Mouse (Mus musculus): Measurements from ENCODE around the gene Kcnj10.

Kcnj10 gene

DNA sequence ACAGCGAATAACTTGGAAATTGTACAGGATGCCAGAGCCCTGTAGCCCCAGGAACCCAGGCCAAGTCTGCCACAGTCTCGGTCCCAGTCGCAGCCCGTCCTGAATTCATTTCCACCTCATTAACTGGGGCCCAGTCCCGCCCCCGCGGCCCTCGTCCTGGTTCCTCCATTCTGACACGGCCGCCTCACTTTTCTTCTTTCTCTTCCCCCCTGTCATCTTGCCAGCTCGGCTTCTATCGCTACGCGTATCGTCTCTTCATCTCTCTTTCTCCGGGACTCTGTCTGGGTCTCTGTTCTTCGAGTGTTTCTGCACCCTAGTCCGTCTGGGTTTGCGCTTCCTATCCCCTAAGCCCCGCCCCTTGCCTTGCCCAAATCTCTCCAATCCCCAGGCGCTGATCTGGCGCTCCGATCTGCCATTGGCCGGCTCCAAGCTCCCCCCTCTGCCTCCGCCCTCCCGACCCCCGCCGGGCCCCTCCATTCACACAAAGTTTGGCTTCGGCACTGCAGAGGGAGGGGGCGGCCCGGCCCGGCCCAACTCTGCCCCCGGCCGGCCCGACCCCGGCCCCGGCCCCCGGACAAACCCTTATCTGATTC, at the start of gene Kcnj10:
Gene Kcnj10, plus strand, starts transcription at position 482 of the 593 bp plus-strand sequence.
- peak; percentile 8 for DNase-seq (ENCODE audit: low read depth)

GRCm38 (mm10) chr1:172292880-172293279, 48.1 kb upstream of the Kcnj10 start:
- no peak for DNase-seq (ENCODE audit: low read depth)

DNA sequence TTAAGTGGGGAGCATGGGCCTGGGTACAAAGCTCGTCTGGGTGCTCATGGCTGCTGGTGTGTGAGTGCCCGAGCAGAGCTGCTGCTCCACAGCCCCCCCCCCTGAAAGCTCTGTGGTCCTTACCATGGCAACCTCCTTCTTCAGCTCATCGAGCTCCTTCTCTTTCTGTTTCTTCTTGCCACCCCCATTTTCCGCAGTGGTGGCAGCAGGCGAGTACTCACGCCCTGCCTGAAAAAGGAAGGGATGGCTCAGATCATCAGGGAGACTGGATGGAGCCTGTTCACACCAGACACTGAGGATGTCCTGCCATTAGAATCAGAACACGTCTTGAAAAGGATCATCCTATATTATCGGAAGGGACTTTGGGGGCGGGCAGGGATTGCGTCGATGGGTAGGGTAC, 47.6 kb upstream of the Kcnj10 start:
- DNase-seq (ENCODE audit: low read depth): no peak

DNA sequence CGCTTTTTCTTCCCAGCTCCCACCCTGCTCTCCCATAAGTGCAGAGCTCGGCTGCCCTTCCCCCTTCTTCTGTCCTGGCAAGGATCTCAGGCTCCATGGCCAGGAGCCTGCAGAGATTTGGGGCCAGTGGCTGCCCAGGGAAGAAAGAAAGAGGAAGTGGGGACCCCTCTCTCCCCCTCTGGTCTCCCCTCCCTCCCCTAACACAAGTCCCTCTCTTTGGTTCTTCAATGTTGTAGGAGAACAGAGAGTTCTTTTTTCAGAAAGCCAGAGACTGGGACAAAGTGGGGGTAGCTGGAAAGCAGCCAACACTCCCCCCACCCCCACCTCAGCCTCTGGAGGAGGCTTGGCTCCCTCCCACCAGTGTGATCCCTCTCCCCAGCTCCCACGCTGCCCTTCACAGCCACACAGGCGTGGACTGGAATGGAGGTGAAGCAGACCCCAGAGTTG, 45.2 kb upstream of the Kcnj10 start:
- no peak for DNase-seq (ENCODE audit: low read depth)

DNA sequence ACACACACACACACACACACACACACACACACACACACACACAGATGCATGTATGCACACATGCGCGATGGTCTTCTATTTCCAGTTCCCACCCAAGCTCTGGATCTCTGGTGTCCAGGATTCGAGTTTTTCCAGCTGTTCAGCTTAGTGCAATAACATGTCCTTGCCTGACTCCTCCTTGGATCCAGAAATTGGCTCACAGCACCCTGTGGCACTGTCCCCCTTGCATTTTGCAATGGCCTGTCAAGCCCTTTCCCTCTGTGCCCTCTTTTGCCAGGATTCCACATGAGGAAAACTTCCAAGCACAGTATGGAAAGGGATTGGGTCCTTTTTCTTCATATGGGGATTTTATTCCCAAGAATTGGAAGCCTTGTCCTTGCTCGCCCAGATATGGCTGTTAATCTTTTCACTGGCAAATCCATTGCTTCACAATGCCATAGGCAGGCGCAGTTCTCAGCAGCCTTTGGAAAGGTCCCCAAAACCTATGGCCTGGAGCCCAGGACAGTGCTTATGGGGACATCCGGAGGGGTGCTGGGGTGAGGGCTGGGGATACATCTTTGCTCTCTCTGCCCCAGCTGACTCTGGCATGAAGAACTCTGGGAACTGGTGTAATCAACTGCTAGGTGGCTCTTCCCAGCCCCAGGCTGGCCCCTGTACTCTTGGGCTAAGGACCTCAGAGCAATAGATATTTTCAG, 44.0 kb upstream of the Kcnj10 start:
- DNase-seq (ENCODE audit: low read depth): no peak

GRCm38 (mm10) chr1:172297611-172298537, 43.1 kb upstream of the Kcnj10 start, which contains the start of gene Atp1a2:
Gene Atp1a2, minus strand, starts transcription at chr1:172298064.
- DNase-seq (ENCODE audit: low read depth): no peak

DNA sequence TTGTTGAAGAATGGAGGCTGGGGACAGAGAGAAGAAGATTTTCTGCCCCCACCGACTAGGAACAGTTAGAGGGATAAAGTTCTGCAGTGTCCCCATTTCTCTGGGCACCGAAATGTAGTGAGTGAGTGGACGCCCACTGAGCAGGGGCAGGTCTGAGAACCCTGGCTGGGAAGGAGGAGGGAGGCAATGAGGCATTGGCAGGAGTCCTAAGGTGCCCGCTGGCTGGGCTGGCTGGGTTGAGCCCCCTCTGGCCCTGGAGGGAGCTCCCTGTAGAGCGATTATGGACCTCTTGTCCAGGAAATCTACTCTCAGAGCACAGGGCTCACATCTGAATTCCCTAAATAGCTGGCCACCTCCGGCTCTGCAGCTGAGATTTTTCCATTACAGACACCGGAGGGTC, 41.5 kb upstream of the Kcnj10 start:
- no peak for DNase-seq (ENCODE audit: low read depth)

- DNase-seq (ENCODE audit: low read depth): peak; percentile 24
These were observed 40.8 kb upstream of the Kcnj10 start for GRCm38 (mm10) chr1:172300247-172300646.

DNA sequence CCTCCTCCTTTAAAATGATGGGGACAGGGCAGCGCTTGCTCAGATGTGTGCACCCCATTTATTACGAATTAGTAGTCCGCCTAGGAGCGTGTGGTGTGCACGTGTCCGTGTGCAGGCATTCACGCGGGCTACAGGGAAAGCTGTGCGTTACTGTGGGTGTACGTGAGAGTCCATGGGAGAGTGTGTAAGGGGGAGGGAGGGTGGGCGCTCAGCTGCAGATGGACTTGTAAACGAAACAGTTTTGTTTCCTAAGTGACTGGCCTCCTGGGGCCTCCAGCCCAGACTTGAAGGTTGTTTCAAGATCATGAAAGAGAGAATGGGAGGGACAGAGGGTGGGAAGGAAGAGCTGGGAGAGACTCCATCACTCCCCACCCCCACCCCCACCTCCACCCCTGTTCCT, 39.8 kb upstream of the Kcnj10 start:
- DNase-seq (ENCODE audit: low read depth): peak; percentile 22

DNA sequence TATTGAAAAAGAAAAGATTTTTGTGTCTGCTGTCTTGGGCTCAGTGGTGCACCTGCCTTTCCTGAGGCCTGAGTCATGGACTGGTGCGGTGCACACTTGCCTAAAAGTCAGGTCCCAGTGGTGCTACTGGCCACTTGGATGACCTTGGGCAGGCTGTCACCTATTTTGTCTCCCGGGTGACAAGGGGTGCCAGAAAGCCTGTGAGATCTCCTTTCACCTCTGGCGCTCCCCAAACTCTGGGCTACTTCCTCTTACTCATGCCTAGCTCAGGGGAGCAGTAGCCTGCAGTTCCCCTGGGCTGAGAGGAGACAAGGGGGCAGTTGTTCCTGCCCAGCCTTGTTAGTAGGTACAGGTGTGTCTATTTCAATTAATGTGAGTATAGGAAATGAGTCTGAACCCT, 38.7 kb upstream of the Kcnj10 start:
- DNase-seq (ENCODE audit: low read depth): no peak

GRCm38 (mm10) chr1:172302851-172303250, 38.2 kb upstream of the Kcnj10 start:
- DNase-seq (ENCODE audit: low read depth): no peak

GRCm38 (mm10) chr1:172304443-172304842, 36.6 kb upstream of the Kcnj10 start:
- DNase-seq (ENCODE audit: low read depth): no peak

DNA sequence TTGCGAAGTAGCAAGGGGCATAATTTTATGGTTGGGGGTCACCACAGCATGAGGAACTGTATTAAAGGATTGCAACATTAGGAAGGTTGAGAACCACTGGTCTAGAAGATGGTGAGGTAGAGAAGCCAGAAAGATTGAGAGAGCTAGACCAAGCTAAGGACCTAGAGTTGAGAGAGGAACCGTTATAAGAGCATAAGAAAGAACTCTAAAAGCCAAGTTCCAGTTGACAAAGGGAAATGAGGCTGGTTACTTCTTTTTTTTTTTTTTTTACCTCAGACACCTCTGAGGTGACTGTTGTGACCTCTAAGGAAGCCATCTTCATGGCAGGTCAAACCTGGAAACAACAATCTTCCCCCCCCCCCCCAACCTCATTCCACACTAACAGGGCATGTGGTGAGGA, 35.9 kb upstream of the Kcnj10 start:
- no peak for DNase-seq (ENCODE audit: low read depth)

DNA sequence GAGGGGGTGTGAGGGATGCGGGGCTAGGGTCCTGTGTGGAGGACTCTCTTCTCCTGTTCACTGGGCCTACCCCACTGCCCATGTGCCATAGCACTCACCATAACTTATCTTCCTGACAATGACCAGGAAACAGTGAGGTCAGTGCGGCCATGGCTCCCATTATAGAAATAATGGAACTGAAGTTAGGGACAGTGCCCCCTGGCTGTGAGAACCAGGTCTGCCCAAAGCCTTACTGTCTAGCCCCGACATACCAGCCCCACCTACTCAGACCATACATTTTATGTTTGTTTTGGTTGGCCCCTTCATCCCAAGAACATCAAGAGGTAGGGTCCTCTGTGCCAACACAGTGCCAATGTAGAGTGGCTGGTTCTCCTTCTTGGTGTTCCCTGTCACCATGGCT, 35.4 kb upstream of the Kcnj10 start:
- no peak for DNase-seq (ENCODE audit: low read depth)

- DNase-seq (ENCODE audit: low read depth): no peak
These were observed 34.8 kb upstream of the Kcnj10 start for GRCm38 (mm10) chr1:172306196-172306595.

GRCm38 (mm10) chr1:172306885-172307284, 34.1 kb upstream of the Kcnj10 start:
- DNase-seq (ENCODE audit: low read depth): no peak

DNA sequence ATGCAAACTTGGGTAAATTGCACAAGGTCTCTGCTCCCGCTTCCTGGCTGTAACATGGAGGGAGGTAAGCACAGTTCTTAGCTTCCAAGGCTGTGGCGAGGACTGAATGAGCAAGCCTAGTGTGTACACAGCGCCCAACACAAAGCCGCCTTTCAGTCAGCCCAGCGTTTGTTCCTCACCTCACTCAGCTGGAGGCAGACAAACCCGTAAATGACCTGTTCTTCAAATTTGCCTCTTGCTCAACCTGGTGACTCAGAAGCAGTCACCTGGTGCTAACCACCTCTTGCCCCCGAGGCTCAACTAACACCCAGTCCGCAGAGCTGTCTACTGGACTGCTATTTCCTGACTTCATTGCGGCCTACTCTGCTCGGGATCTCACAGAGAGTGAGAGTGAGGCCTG, 33.1 kb upstream of the Kcnj10 start:
- peak; percentile 58 for DNase-seq (ENCODE audit: low read depth)

GRCm38 (mm10) chr1:172308409-172308808, 32.6 kb upstream of the Kcnj10 start:
- DNase-seq (ENCODE audit: low read depth): no peak

- peak; percentile 99 for DNase-seq (ENCODE audit: low read depth)
These were observed 31.2 kb upstream of the Kcnj10 start for GRCm38 (mm10) chr1:172309699-172310398.

GRCm38 (mm10) chr1:172311248-172311906, 29.6 kb upstream of the Kcnj10 start:
- peak; percentile 82 for DNase-seq (ENCODE audit: low read depth)
